Mouse (Mus musculus) midbrain, embryonic 11.5 days (tissue): ENCODE data around the gene Rrp7a. TPM values are rescaled to one million over a fixed set of nuclear protein-coding genes. Genes with fewer than 3 reads are reported as not detected.

ENCODE experiments used
- ATAC-seq: fragments of 200-750 bp; cut with Nextera tagmentation; 2 replicates; pipeline ENCODE4 v1.8.0; 2017; ENCODE audit warnings: moderate TSS enrichment, moderate library complexity; ENCODE audit not compliant: low FRiP score
- DNase-seq: peaks from one replicate; pipeline ENCODE4 v3.0.0; 2015; ENCODE audit warnings: low spot score; ENCODE audit errors: missing footprints
- H3K27ac ChIP-seq: fragments of 300-500 bp; sonication (generic); 2 replicates; pipeline ENCODE4 v1.5.1; 2014; ENCODE audit warnings: low read depth, low read length
- H3K27me3 ChIP-seq: fragments of 300-500 bp; sonication (generic); 2 replicates; pipeline ENCODE4 v1.6.1; 2014; ENCODE audit warnings: mild to moderate bottlenecking, low read length, moderate library complexity, mixed read lengths; ENCODE audit not compliant: control insufficient read depth, insufficient read depth
- H3K36me3 ChIP-seq: fragments of 300-500 bp; sonication (generic); 2 replicates; pipeline ENCODE4 v1.6.1; 2014; ENCODE audit warnings: mild to moderate bottlenecking, low read length, moderate library complexity, mixed read lengths; ENCODE audit not compliant: control insufficient read depth, insufficient read depth
- H3K4me1 ChIP-seq: fragments of 300-500 bp; sonication (generic); 2 replicates; pipeline ENCODE4 v1.6.1; 2014; ENCODE audit warnings: low read length; ENCODE audit not compliant: control insufficient read depth, insufficient read depth
- H3K4me2 ChIP-seq: fragments of 300-500 bp; sonication (generic); 2 replicates; pipeline ENCODE4 v1.6.1; 2014; ENCODE audit warnings: mild to moderate bottlenecking, moderate library complexity
- H3K4me3 ChIP-seq: fragments of 300-500 bp; sonication (generic); 2 replicates; pipeline ENCODE4 v1.5.1; 2014; ENCODE audit warnings: low read depth, low read length
- H3K9ac ChIP-seq: fragments of 300-500 bp; sonication (generic); 2 replicates; pipeline ENCODE4 v1.6.1; 2014; ENCODE audit warnings: low read length
- H3K9me3 ChIP-seq: fragments of 300-500 bp; sonication (generic); 2 replicates; pipeline ENCODE4 v1.6.1; 2016; ENCODE audit warnings: low read length; ENCODE audit not compliant: control insufficient read depth
- WGBS: fragments of 180-500 bp; shearing (Covaris S2); extraction: QIAGEN DNeasy Blood & Tissue Kit; methylation state at CpG from one replicate; pipeline ENCODE4 v1.1.7; 2014; 5-methylcytosine and 5-hydroxymethylcytosine counted together
- polyA plus RNA-seq: library from polyadenylated mRNA; unstranded; fragments of >200 nt; fragmentation: Nextera tagmentation; extraction: Ambion mirVana; gene quantifications from 2 replicates; pipeline ENCODE4 v1.2.1, GENCODE M21; 2014

Rrp7a gene
- polyA plus RNA-seq, 1 experiment from 2014 or later, result 79.6 TPM

DNA sequence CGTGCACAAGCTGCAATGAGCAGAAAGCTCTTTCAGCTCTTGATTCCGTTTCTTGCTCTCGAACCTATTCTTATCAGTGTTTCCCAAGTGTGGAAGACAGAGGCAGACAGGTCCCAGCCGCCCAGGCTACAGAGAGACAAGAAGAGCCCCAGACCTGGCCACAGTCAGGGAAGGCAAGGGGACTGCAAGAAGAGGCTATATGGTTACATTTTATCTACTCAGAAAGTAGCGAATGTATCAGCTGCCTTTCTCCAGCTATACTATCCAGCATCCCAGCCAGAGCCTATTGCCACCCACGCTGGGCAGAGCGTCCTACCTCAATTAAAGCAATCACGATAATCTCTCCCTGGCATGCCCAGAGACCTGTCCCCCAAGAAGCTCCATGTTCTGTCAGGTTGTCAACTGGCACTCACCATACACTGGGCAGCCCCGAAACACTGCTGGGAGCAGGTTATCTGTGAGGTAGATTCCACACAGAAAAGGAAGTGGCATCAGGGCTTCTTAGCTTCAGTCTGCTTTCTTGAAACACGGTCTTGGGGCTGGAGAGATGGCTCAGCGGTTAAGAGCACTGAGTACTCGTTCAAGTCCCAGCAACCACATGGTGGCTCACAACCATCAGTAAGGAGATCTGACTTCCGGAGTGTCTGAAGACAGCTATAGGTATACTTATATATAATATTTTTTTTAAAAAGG is 35.8 kb downstream of the Rrp7a start:
- Histone ChIP-seq H3K4me3 (no peak overlapping the region), H3K4me1 (peaks cover 14% of the 10 kb centered on the region), H3K27ac (no peak overlapping the region), H3K36me3 (no peaks in the 10 kb centered on the region), H3K9ac (no peak overlapping the region), H3K4me2 (no peak overlapping the region), H3K9me3 (no peaks in the 10 kb centered on the region), H3K27me3 (peaks cover 9% of the 10 kb centered on the region)
- DNase-seq, result peak; percentile 60
- 84% methylated on average over 13 of the region's 13 CpGs for WGBS
- no peak for ATAC-seq

DNA sequence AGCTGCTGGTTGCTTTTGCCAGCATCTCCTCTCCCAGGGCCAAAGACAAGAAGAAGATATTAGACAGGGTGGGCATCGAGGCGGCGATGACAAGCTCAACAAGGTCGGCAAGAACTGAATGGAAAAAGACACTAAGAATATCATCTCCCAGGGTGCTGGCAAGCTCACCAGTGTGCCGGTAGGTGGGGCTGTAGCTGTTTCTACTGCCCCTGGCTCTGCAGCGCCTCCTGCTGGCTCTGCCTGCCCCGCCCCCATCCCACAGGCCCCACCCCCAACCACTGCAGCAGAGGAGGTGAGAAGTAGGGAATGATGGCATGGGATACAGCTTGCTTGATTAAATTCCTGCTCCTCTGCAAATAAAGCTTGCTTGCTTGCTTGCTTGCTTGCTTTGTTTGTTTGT is 36.7 kb downstream of the Rrp7a start:
- WGBS, result 41% methylated on average over 7 of the region's 7 CpGs
- Histone ChIP-seq H3K4me3 (no peak overlapping the region), H3K36me3 (no peaks in the 10 kb centered on the region), H3K9ac (no peak overlapping the region), H3K4me2 (no peak overlapping the region), H3K27me3 (peaks cover 9% of the 10 kb centered on the region), H3K27ac (no peak overlapping the region), H3K4me1 (peaks cover 14% of the 10 kb centered on the region), H3K9me3 (no peaks in the 10 kb centered on the region)
- DNase-seq (peak; percentile 84), ATAC-seq (no peak)

DNA sequence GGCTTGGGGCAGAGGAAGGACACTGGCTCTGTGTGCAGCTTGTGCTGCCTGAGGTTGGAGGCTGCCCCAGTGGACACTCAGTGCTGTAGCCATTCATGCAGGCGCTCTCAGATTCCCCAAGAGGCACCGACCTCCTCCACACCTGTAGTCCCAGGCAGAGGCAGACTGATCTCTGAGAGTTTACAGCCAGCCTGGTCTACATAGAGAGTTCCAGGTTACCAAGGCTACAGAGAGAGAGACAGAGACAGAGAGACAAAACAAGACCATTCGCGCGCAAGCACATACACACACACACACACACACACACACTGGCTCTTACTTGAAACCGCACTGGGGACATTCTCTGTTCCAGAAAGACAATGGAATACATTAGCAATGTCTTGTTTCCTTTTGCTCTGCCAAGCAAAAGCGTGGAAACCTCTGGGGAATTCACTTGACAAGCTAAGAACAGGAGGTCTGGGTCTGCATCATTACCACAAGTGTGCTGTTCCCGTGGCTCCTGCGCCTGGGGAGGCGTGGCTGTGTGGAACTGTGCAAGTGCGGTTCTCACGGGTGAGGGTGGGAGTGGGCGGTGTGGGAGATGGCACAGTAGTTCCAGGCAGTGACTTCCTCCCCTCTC is 38.5 kb downstream of the Rrp7a start:
- peaks cover 11% of the 10 kb centered on the region for H3K4me1 ChIP-seq
- DNase-seq (peak; percentile 86), ATAC-seq (peak; percentile 55; the same call in 1 of the 2 replicates)
- peaks cover 2% of the 10 kb centered on the region for H3K27me3 ChIP-seq
- no peak overlapping the region for H3K4me3 ChIP-seq
- H3K36me3 ChIP-seq, result no peaks in the 10 kb centered on the region
- no peak overlapping the region for H3K4me2 ChIP-seq
- H3K9me3 ChIP-seq, result no peaks in the 10 kb centered on the region
- 64% methylated on average over 13 of the region's 13 CpGs for WGBS
- no peak overlapping the region for H3K9ac ChIP-seq
- H3K27ac ChIP-seq, result no peak overlapping the region

DNA sequence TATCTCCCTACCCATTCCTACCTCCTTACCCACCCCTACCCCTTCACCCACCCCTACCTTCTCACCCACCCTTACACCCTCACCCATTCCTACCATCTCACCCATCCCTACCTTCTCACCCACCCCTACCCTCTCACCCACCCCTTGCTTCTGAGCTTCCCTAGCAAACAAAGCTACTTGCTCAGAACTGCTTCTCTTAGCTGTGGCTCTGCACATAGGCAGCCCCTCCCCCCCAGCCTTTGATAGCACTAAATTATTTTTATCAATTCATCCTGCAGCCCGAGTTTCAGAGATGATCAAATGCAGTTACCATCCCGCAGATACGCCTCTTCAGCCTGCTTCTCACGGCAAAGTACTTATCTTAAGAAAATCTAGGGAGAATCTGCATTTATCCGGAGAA is 39.1 kb downstream of the Rrp7a start:
- Histone ChIP-seq H3K9me3 (no peaks in the 10 kb centered on the region), H3K4me3 (no peak overlapping the region), H3K9ac (no peak overlapping the region), H3K27ac (no peak overlapping the region), H3K36me3 (no peaks in the 10 kb centered on the region), H3K4me1 (peaks cover 6% of the 10 kb centered on the region), H3K27me3 (peaks cover 2% of the 10 kb centered on the region), H3K4me2 (no peak overlapping the region)
- 66% methylated on average over 5 of the region's 5 CpGs for WGBS
- DNase-seq (no peak), ATAC-seq (no peak)

DNA sequence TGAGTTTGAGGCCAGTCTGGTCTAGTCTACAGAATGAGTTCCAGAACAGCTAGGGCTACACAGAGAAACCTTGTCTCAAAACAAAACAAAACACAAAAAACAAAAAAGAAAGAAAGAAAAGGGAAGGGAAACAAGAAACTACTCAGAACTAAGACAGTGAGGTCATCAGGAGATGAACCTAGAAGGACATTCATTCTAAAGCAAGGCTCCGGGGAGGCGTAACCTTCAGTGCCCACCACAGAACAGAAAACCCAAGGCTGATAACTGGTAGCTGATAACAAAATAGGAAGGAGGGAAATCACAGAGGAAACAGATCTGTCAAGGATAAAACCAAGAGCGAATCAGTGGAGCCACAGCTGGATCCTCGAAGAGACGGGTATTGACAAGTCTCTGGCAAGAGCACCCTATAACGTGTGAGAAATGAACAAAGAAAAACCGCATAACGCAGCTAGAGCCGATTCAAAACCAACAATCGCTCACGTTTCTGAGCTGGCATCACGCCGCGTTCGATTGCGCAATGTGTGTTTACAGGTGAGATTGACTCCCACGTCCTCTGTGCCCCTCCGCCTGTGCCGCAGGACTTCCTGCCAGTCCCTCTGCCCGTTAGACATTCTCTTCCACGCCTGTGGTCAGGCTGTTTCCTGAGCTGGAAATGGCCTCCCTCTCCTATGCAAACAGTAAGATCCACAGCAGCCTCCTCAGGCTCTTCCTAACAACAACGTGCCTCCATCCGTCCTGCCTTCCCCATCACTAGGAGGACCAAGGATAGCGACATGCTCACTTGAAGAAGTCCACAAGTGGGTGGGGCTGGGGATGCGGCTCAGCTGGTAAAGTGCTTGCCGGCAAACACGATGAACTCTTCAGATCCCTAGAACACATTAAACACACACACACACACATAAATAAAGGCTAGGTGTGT is 46.7 kb downstream of the Rrp7a start:
- ATAC-seq, result no peak
- Histone ChIP-seq H3K27me3 (no peaks in the 10 kb centered on the region), H3K4me1 (no peaks in the 10 kb centered on the region; the same call in 1 of the 2 replicates), H3K4me2 (no peak overlapping the region), H3K27ac (no peak overlapping the region), H3K36me3 (no peaks in the 10 kb centered on the region), H3K9ac (no peak overlapping the region), H3K4me3 (no peak overlapping the region), H3K9me3 (no peaks in the 10 kb centered on the region)
- WGBS, result 68% methylated on average over 27 of the region's 27 CpGs
- DNase-seq, result no peak

DNA sequence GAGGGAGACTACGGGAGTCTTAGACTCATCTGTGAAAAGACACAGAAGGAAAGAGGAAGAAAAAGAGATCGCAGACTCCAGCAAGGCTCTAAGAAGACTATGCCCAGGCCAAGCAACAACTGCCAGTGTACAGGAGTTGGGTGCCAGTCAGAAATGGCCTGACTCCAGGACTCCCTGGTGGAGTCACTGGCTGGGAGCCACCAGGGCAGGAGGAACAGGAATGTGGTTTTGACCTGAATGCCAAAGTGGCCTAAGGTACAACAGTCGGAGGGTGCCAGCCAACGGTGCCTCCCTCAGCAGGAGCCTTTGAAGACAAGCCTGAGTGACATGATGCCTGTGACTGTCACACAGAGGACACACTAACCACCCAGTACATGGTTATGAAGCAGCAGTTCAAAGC is 48.4 kb downstream of the Rrp7a start:
- Histone ChIP-seq H3K4me2 (no peak overlapping the region), H3K9ac (no peak overlapping the region), H3K4me3 (no peak overlapping the region), H3K4me1 (no peaks in the 10 kb centered on the region; the same call in 1 of the 2 replicates), H3K36me3 (no peaks in the 10 kb centered on the region), H3K27ac (no peak overlapping the region), H3K27me3 (no peaks in the 10 kb centered on the region), H3K9me3 (no peaks in the 10 kb centered on the region)
- 87% methylated on average over 4 of the region's 4 CpGs for WGBS
- no peak for ATAC-seq
- DNase-seq, result no peak

DNA sequence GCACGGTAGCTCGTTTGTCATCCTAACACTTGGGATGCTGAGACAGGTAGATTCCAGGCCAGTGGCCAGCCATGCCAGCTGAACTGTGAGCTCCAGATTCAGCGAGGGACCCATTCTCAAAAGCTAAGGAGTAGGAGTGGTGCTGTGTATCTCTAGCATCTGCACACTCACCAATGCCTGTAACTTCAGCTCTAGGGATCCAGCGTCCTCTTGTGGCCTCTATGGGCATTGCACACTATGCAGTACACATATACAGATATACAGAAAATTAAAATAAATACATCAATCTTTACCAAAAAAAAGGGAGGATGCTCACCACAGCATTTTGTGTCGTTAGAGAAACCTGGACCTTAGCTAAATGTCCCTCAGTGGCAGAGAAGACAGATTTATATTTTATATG is 50.8 kb downstream of the Rrp7a start:
- 86% methylated on average over 5 of the region's 5 CpGs for WGBS
- H3K9ac ChIP-seq, result no peak overlapping the region
- H3K4me3 ChIP-seq, result no peak overlapping the region
- H3K9me3 ChIP-seq, result no peaks in the 10 kb centered on the region
- H3K4me2 ChIP-seq, result no peak overlapping the region
- H3K27ac ChIP-seq, result no peak overlapping the region
- H3K36me3 ChIP-seq, result no peaks in the 10 kb centered on the region
- peak; percentile 66 for DNase-seq
- H3K4me1 ChIP-seq, result no peaks in the 10 kb centered on the region; the same call in 1 of the 2 replicates
- no peak for ATAC-seq
- no peaks in the 10 kb centered on the region for H3K27me3 ChIP-seq

DNA sequence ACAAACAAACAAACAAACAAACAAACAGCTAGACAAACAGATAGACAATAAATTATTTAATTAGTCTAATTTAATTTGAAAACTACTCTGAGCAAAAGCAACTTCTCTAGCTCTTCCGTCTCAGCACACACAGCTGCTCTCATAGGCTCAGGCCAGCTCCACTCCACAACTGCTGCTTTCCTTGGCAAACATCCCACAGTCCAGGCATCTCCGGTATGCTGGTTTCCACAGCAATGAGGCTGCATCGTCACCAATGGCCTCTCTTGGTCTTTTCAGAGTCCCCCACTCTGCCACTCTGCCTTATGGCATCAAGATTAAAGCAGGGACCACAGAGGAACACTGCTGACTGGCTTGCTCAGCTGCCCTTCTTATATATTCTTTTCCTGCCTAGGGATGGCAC is 51.7 kb downstream of the Rrp7a start:
- H3K4me3 ChIP-seq, result no peak overlapping the region
- H3K9me3 ChIP-seq, result no peaks in the 10 kb centered on the region
- no peak overlapping the region for H3K9ac ChIP-seq
- H3K4me1 ChIP-seq, result no peaks in the 10 kb centered on the region
- no peaks in the 10 kb centered on the region for H3K36me3 ChIP-seq
- DNase-seq (no peak), ATAC-seq (no peak)
- H3K27me3 ChIP-seq, result no peaks in the 10 kb centered on the region
- H3K27ac ChIP-seq, result no peak overlapping the region
- 77% methylated on average over 3 of the region's 3 CpGs for WGBS
- H3K4me2 ChIP-seq, result no peak overlapping the region

DNA sequence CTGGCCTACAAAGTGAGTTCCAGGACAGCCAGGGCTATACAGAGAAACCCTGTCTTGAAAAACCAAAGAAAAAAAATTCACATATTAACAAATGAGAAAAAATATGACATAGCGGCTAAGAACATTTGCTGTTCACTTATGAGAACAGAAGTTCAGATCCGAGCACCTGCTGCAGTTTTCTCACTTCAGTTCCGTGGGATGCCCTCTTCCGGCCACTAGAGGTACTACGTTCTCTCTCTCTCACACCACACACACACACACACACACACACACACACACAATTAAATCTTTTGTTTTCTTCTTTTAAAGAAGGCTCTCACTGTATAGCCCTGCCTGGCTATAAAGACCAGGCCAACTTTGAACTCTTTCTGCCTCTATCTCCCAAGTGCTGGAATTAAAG is 54.3 kb downstream of the Rrp7a start:
- H3K36me3 ChIP-seq, result no peaks in the 10 kb centered on the region
- WGBS, result 88% methylated on average over 5 of the region's 5 CpGs
- no peaks in the 10 kb centered on the region for H3K27me3 ChIP-seq
- H3K27ac ChIP-seq, result no peak overlapping the region
- H3K4me1 ChIP-seq, result no peaks in the 10 kb centered on the region
- H3K9me3 ChIP-seq, result no peaks in the 10 kb centered on the region
- no peak for ATAC-seq
- no peak overlapping the region for H3K4me3 ChIP-seq
- no peak overlapping the region for H3K4me2 ChIP-seq
- no peak for DNase-seq
- no peak overlapping the region for H3K9ac ChIP-seq
